Mouse (Mus musculus) gonadal fat pad, adult 2 months (tissue): ENCODE data around the gene Ovca2. TPM values are rescaled to one million over a fixed set of nuclear protein-coding genes. Genes with fewer than 3 reads are reported as not detected.
"Not testable (repeated sequence)": the region's sequence is repeated elsewhere in the genome, so short reads cannot be mapped to it uniquely, and the experiment has no call there.

Experiments used
- DNase-seq: peaks from one replicate; pipeline ENCODE4 v3.0.0-alpha.2; 2012; ENCODE audit warnings: low read depth
- polyA plus RNA-seq: library from polyadenylated mRNA; depleted of rRNA; stranded (reverse); fragments of >200 nt; gene quantifications from 2 replicates; pipeline ENCODE4 v1.2.3, GENCODE M21; 2012

The Ovca2 gene
- polyA plus RNA-seq, 1 experiment: 22.0 TPM

GRCm38 (mm10) chr11:75194850-75195461 is 16.3 kb upstream of the Ovca2 start:
- DNase-seq: no peak

DNA sequence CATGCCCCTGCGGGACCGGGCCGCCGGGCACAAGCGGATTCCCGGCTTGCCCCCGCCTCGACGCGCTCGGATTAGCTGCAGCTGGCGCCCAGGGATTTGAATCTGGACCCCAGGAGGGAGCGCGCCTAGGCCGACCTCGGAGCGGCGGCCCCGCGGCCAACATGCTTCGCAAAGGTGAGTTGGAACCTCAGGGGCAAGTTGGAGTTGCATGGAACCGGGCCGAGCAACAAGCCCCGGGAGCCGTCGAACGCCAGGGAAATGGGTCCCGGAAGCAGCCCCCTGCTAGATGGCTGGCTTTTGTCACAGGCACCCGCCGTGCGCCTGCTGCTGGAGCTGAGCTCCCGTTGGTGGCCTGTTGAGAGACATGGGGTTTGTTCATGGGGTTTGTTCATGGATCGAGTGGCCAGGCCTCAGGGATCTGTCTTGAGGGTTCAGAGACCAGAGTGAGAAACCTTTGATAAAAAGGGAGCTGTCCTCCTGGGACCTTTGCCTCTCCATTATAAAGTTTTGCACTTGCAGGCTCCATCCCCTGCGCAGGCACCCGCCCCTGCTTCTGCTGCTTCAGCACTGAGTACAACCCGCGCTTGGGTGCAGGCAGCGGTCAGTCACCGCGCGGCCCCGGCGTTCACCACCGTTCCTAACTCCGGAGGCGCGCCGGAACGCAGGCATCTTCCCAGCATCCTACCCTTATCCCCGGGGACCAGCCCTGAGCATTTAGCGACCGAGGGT is 15.7 kb upstream of the Ovca2 start:
- no peak for DNase-seq

DNA sequence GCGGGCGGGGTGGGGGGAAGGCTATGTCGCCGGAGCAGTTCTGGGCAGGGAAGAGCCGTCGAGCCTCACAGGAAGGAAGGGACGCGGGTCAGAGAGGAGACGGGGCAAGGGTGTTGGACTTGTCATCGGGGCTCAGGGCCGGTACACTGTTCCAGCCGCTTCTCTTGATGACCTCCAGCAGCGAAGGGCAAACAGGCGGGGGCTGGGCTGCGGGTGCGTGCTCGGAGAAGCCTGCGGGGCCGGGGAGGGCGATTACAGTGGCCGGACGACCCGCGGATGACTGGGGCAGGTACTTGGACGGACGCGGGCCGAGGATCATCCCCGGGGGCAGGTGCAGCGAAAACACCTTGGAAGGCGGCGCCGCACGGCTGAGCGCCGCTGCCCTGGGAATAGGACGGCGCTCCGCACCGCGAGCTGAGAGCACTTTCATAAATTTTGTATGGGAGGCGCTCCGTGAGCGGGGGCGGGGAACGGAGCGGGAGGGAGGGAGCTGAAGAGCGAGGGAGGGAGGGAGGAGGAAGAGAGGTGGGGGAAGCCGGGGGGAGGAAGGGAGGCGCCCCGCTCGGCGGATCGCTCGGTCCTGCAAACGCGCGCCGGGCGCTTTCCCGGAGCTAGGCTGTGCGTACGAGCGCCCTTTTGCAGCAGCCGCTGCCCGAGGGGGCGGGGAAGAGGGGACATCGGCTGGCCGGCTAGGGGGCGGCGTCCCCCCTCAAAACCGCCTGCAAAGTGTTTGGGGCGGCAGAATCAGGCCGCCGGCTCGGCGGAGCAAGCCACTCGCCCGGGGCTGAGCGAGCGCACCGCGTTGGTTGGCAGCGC is 14.8 kb upstream of the Ovca2 start, which contains the start of gene Rtn4rl1:
Gene Rtn4rl1 (plus strand): TSS at position 528 of the 816 bp plus-strand sequence.
- no peak for DNase-seq

DNA sequence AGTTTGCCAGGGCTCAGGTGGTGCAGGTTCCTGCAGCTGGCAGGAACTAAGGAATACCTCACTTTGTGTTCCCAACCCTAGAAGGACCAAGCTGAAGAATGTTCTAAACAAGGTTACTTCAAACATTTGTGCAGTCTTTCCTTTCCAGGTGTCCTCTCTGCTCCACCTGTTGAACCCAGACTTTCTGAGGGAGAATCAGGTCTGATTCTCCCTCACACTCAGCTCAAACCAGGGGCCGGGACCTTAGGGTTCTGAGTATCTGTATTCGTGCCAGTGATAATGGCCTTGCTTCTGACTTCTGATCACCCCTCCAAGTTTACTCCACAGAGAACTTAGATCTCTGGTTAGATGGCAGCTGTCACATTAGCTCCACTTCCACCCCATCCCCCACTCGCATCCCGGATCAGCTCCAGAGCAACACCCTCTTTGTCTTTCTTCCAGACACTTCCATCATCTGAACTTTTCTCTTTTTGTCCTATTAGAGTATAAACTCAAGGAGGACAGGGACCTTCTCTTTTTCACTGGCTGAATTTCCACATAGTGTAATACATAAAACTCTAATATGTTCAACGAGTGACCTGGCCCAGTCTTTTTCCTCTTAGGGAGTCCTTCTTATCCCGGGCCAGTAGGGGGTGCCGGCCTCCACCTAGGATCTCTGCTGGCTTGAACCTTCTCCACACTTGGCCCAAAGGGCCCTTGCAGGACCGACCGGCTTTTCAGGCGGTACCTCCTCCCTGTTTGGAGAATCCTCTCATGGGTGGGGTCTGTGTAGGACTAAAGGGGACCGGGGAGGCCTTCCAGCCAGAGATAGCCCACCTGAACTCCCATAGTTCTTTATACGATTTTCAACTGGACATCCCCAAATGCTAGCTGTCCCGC is 13.9 kb upstream of the Ovca2 start:
- no peak for DNase-seq

DNA sequence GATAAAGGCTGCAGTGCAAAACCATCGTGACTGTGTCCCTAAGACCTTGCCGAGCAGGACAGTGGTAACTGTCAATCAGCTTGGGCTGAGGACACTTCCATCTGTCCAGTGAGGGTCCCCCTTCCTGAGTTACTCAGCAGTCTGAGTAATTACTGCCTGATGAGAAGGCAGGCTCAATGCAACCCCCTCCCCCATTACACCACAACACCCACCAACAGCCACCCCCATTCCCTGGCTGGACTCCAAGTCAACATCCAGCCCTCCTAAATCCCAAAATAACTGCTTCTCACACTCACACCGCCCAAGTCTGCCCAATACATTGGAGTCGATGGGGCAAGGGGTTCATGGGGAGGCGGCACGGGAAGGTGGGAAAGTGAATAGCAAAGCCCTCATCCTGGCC is 13.2 kb upstream of the Ovca2 start:
- DNase-seq: no peak

DNA sequence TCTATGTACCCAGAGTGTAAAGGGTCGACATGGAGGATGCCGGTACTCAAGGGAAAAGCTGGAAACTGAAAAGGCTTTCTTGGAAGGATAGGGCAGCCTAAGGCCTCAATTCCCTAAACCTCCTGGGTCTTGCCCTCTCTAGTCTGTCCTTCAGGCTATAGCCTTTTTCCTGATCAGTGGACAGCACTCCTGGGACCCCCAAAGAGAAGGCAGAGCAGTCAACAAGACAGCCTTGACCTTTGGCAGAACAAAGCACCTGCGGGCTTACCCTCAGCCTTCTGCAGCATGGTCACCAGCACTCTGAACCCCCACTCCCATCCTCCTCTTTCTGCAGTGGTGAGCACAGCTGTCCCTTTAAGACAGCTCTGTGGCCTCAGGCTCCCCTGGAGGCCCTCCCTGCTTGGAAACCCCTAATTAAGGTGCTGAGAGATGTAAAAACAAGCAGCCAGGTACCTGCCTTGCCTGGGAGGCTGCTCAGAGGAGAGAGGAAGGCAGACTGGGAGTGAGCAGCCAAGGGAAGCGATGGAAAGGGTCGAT is 12.3 kb upstream of the Ovca2 start, which contains the start of gene Dph1:
Gene Dph1 (minus strand): TSS at position 337 of the 537 bp plus-strand sequence.
- no peak for DNase-seq

GRCm38 (mm10) chr11:75190371-75190724 is 11.7 kb upstream of the Ovca2 start:
- no peak for DNase-seq

- DNase-seq: no peak
These were observed 11.2 kb upstream of the Ovca2 start for GRCm38 (mm10) chr11:75189713-75190370.

DNA sequence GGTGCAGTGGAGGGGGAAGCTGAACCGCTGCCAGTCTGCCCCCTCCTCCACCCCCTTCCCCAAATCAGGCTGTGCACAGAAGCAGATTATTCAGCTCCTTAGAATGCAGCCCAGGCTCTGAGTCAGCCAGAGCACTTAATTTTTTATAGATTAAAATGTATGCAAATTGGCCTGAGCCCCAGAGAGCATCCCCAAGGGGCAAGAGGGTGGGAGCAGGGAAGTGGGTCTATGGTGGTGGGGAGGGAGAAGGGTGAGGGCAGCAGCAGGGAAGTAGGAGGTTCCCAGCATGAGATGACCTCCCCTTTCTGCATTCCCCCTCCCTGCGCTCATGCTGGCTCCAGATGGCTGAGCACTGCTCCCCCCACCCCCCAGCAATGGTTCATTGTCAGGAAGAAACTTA is 6.4 kb upstream of the Ovca2 start:
- DNase-seq: no peak

DNA sequence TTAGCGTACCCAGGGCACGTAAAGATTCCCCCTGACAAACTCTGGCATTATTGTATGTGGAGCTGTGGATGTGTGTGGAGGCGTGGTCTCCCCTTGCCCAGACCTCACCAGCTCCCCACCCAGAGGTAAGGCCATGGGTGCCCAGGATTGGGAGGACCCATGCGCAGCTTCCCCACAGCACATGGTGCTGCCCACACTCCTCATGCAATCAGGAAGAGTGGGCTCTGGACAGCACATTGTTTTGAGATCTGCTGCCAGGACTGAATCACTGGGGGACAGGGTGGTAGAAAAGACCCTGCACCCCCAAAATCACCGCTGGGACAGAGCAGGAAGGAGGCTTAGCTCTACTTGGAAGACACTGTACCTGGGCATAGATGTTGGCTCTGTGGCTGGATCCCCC is 5.9 kb upstream of the Ovca2 start:
- DNase-seq: no peak

DNA sequence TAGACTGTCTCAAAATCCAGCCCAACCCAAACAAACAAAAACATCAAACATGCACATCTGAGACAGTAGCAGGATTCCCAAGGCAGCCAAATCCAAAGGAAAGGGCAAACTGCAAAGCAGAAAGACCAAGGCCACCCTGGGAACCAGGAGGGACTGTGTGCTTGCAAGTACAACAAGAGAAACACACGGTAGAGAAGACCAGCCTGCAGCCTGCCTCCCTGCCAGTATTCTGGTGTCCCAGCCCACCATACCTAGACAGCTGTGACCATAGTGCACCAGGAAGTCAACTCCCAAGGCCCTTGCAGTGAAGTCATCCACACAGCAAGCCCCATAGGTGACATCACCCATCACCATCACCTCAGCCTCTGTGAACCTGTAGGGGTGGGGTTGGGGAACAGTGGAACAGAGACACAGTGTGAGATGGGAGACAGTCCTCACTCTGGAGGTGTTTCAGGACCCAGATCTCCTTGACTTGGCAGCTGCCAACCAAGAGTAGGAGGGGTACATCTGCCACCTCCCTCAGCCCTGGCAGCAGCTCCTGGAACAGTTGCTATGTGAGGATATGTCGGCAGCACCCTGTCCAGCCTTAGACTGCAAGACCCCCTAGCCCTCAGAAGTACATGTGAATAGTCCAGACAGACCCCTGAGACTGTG is 5.4 kb upstream of the Ovca2 start:
- no peak for DNase-seq

GRCm38 (mm10) chr11:75178011-75178410 is 624 bp downstream of the Ovca2 start:
- DNase-seq: no peak

DNA sequence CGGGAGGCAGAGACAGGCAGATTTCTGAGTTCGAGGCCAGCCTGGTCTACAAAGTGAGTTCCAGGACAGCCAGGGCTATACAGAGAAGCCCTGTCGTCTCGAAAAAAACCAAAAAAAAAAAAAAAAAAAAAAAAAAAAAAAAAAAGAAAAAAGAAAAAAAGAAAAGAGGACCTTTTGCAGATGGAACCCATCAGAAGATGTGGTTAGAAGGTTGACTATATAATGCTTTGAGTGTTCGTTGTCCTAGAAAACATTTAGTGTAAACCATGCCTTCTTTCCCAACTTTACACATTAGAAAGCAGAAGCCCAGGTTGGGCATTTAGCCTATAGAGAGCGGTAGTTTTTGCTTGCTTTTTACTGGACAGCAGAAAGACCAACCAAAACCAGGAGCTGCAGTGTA is 4.1 kb downstream of the Ovca2 start:
- DNase-seq: not testable (repeated sequence)

DNA sequence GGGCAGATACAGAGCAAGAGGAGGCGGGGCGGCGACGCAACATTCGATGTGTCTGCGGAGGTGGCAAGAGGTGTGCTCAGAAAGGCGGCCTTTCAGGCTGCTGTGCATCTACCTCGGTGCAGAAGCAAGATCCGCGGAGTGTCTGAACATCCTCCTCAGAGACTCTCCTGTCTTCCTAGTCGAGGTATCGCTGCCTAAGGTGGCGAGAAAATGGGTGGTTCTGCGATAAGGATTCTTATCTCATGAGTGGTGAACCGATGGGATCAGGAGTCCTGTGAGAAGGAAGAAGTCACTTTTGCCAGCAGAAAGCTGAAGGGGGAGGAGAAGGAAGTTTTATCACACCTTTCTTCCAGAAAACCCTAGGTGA is 4.9 kb downstream of the Ovca2 start:
- no peak for DNase-seq

DNA sequence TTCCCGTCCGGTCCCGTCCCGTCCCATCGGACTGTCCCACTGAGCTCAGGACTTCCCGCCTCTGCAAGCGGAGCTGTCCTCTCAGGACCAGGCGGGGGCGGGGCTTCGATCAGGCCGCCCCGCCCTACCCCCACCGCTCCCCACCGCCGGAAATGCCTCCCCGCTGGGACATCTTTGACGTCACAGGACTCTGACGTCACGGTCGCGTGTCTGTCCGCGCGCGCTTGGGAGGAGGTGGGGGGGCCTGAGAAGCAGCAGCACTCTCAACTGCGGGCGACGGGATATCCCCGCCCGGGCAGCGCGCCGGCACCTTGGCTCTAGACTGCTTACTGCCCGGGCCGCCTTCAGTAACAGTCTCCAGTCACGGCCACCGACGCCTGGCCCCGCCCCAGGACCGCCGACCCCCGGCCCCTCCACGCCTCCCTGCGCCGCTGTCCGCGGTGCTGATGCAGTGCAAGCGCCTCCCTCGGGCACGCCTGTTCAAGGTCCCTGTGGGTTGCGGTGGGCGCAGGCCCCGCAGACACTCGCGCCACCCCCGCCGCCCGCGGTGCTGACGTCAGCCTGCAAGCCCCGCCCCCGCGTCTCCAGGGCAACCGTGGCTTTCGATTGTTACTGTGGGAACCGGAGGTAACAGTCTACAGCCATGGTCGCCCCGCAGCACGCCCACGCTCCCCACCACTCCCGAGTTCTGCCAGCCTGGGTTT is 5.4 kb downstream of the Ovca2 start:
- no peak for DNase-seq

- no peak for DNase-seq
These were observed 6.2 kb downstream of the Ovca2 start for GRCm38 (mm10) chr11:75172151-75173094.

DNA sequence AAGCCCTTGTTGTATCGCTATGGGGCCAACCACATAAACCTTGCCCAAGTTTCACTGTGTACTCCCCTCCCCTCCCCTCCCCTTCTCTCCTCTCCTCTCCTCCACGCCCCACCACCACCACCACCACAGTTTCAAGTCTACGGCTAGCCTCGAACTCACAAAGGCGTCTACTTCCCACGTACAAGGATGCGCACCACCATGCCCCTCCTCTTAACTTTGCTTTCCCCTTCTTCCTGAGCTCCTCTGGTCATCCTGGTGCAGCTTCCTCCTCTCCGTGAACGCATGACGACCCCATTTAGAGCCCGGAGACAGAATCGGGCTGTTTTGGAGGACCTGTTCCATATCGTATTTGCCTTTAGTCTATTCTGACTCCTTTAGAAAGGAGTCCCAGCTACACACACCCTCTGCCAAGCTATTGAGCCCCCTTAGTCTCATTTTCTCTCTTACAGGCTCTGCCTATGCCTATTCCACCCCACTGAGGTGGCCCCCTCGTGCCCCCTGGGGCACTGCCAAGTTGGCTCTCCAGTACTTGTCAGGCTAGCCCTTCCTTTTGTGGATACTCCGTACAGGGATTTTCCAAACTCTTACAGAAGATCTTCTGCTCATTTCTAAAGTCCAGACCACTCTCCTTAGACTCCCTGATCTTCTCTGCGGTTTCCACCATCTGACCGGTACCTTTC is 7.3 kb downstream of the Ovca2 start:
- DNase-seq: no peak

DNA sequence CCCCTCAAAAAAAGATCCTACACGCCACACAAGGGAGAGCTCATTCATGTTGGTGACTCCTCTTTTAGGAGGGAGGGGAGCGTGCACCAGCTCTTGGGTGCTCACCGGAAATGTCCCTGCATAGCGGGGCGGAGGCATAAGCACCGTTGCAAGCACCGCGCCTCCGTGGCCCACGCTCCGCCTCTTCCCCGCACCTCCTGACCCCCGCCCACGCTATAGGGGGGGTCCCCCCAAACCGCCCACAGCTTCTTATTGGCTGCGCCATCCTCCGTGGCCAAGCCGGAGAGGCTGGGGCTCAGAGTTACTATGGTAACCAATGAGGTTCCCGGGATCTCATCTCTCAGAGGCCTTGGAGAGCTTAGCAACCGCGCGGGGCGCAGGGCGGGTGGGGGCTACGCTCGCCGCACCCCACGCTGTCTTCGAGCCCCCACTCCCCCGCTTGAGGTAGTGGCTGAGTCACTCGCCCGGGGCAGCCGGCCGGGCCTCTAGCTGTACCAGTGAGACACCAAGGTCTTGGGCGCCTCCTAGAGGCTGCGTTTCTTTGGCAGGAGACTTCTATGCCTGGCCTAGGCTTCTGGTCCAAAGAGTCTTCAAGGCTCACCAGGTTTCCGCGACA is 8.4 kb downstream of the Ovca2 start:
- no peak for DNase-seq
